Mouse (Mus musculus) limb, embryonic 11.5 days (tissue): Measurements from ENCODE around the gene Bcl7c. TPM values are rescaled to one million over a fixed set of nuclear protein-coding genes. Genes with fewer than 3 reads are reported as not detected.
"Not testable (repeated sequence)": the region's sequence is repeated elsewhere in the genome, so short reads cannot be mapped to it uniquely, and the experiment has no call there.

Experiments used
- ATAC-seq: fragments of 200-750 bp; cut with Nextera tagmentation; 2 replicates; pipeline ENCODE4 v1.8.0; 2017; ENCODE audit warnings: low read depth; ENCODE audit not compliant: insufficient number of reproducible peaks, low FRiP score, low TSS enrichment
- DNase-seq: peaks from one replicate; pipeline ENCODE4 v3.0.0-alpha.2; 2015; ENCODE audit warnings: low spot score
- H3K27ac ChIP-seq: fragments of 300-500 bp; sonication (generic); replicated peaks from 2 replicates; pipeline ENCODE4 v1.5.1; 2014; ENCODE audit warnings: low read depth, mild to moderate bottlenecking, low read length
- H3K27me3 ChIP-seq: fragments of 300-500 bp; sonication (generic); 2 replicates; pipeline ENCODE4 v1.6.1; 2014; ENCODE audit warnings: mild to moderate bottlenecking, low read length, mixed read lengths; ENCODE audit not compliant: control insufficient read depth, insufficient read depth
- H3K36me3 ChIP-seq: fragments of 300-500 bp; sonication (generic); 2 replicates; pipeline ENCODE4 v1.6.1; 2014; ENCODE audit warnings: mild to moderate bottlenecking, low read length, moderate library complexity, mixed read lengths; ENCODE audit not compliant: control insufficient read depth, insufficient read depth
- H3K4me1 ChIP-seq: fragments of 300-500 bp; sonication (generic); 2 replicates; pipeline ENCODE4 v1.6.1; 2014; ENCODE audit warnings: low read length, mixed read lengths; ENCODE audit not compliant: control insufficient read depth, insufficient read depth
- H3K4me2 ChIP-seq: fragments of 300-500 bp; sonication (generic); 2 replicates; pipeline ENCODE4 v1.6.1; 2014; ENCODE audit warnings: low read depth, mild to moderate bottlenecking, moderate library complexity; ENCODE audit not compliant: severe bottlenecking
- H3K4me3 ChIP-seq: fragments of 300-500 bp; sonication (generic); 2 replicates; pipeline ENCODE4 v1.5.1; 2014; ENCODE audit warnings: low read depth, low read length
- H3K9ac ChIP-seq: fragments of 300-500 bp; sonication (generic); 2 replicates; pipeline ENCODE4 v1.6.1; 2014; ENCODE audit warnings: mild to moderate bottlenecking, low read length
- H3K9me3 ChIP-seq: fragments of 300-500 bp; sonication (generic); 2 replicates; pipeline ENCODE4 v1.6.1; 2016; ENCODE audit warnings: low read length; ENCODE audit not compliant: control insufficient read depth
- WGBS: fragments of 180-500 bp; shearing (Covaris S2); extraction: QIAGEN DNeasy Blood & Tissue Kit; methylation state at CpG from one replicate; pipeline ENCODE4 v1.1.7; 2014; 5-methylcytosine and 5-hydroxymethylcytosine counted together
- polyA plus RNA-seq: library from polyadenylated mRNA; unstranded; fragments of >200 nt; fragmentation: Nextera tagmentation; extraction: Ambion mirVana; gene quantifications from 2 replicates; pipeline ENCODE4 v1.2.1, GENCODE M21; 2014

The Bcl7c gene
- polyA plus RNA-seq, 1 experiment from 2014 or later, result 85.5 TPM

DNA sequence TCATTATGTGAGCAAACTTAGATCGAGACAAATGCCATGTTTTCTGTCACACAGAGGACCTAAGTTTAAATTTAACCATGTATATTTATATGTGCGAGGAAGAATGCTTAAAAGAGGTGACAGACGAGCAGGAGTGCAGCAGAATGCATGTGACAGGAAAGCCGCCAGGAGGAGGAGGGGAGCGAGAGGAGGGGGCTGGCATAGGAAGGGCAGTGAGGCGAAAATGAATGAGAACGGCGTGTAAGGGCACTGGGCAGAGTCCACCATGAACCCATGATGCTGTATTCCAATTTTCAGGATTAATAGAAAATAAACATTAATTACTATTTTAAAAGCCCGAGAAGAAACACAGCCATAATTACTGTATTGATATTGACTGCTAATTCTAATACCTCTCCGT, 54.4 kb downstream of the Bcl7c start:
- Histone ChIP-seq H3K9me3 (no peaks in the 10 kb centered on the region), H3K36me3 (no peaks in the 10 kb centered on the region), H3K9ac (no peak overlapping the region), H3K4me2 (no peak overlapping the region), H3K27ac (no peak overlapping the region), H3K4me3 (no peak overlapping the region), H3K27me3 (no peaks in the 10 kb centered on the region), H3K4me1 (peaks cover 5% of the 10 kb centered on the region; the same call in 1 of the 2 replicates)
- DNase-seq (no peak), ATAC-seq (no peak)
- 85% methylated on average over 10 of the region's 10 CpGs for WGBS

DNA sequence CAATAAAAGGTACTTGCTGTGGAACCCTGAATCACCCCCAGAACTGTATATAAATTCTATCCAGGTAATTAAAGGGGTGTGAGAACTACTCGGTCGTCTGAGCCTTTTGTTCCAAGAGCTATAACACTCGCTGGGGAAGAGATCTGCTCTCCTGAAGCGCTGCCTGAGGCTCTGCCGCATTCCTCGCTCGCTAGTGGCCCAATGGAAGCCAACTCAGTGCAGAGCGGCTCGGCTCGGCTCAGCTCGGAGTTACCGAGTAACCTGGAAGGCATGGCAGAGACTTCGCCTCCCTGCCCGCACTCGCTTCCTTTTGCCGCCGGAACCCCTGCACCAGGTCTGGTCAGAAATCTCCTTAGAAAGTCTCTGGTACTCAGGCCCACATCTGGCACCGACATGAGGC, 56.7 kb downstream of the Bcl7c start:
- Histone ChIP-seq H3K9ac (peak overlapping the region; percentile 51), H3K4me3 (no peak overlapping the region), H3K4me1 (peaks cover 5% of the 10 kb centered on the region; the same call in 1 of the 2 replicates), H3K27ac (0 out of 2 replicates have a peak overlapping the region, but pooled peaks have one; percentile 10), H3K9me3 (no peaks in the 10 kb centered on the region), H3K27me3 (no peaks in the 10 kb centered on the region), H3K4me2 (peak overlapping the region; percentile 39), H3K36me3 (no peaks in the 10 kb centered on the region)
- WGBS, result 9% methylated on average over 18 of the region's 18 CpGs
- ATAC-seq (no peak), DNase-seq (peak; percentile 75)

DNA sequence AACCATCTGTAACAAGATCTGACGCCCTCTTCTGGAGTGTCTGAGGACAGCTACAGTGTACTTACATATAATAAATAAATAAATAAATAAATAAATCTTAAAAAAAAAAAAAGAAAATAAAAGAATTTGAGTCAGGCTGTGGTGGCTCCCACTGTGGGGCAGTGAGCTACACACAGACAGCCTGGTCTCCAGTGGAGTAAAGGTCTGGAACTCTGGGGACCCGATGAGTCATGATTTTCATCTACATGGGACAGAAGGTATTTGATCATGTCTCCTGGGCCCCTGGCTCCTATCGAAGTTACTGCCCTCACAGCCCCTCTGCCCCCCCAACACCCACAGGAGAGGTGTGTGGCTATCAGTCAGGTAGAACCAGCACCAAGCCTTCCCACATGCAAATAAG, 57.1 kb downstream of the Bcl7c start:
- no peaks in the 10 kb centered on the region for H3K27me3 ChIP-seq
- ATAC-seq, result no peak
- DNase-seq, result no peak
- no peak overlapping the region; the same call in 1 of the 2 replicates for H3K9ac ChIP-seq
- no peaks in the 10 kb centered on the region for H3K9me3 ChIP-seq
- no peak overlapping the region for H3K4me3 ChIP-seq
- no peak overlapping the region for H3K4me2 ChIP-seq
- H3K36me3 ChIP-seq, result no peaks in the 10 kb centered on the region
- WGBS, result 69% methylated on average over 2 of the region's 3 CpGs
- H3K27ac ChIP-seq, result no peak overlapping the region
- peaks cover 5% of the 10 kb centered on the region; the same call in 1 of the 2 replicates for H3K4me1 ChIP-seq

DNA sequence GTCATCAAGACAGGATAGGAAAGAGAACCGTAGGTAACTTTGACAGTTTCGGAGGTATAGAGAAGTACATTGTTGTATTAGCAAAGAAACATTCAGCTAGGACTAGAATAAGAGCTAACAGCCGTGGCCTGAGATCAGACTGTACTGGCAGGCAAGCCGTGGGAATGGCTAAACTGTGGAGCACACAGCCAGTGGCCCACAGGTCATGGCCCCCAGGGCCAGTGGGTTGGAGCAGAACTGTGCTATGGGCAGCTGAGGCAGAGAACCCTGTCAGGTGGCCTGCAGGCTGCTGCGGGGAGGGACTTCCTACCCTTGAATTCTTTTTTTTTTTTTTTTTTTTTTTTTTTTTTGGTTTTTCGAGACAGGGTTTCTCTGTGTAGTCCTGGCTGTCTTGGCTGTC, 59.5 kb downstream of the Bcl7c start:
- Histone ChIP-seq H3K36me3 (no peaks in the 10 kb centered on the region), H3K4me2 (no peak overlapping the region), H3K27me3 (no peaks in the 10 kb centered on the region), H3K4me1 (peaks cover 5% of the 10 kb centered on the region; the same call in 1 of the 2 replicates), H3K9me3 (no peaks in the 10 kb centered on the region), H3K4me3 (no peak overlapping the region), H3K27ac (no peak overlapping the region), H3K9ac (no peak overlapping the region)
- ATAC-seq (no peak), DNase-seq (no peak)
- WGBS, result 83% methylated on average over 6 of the region's 6 CpGs

DNA sequence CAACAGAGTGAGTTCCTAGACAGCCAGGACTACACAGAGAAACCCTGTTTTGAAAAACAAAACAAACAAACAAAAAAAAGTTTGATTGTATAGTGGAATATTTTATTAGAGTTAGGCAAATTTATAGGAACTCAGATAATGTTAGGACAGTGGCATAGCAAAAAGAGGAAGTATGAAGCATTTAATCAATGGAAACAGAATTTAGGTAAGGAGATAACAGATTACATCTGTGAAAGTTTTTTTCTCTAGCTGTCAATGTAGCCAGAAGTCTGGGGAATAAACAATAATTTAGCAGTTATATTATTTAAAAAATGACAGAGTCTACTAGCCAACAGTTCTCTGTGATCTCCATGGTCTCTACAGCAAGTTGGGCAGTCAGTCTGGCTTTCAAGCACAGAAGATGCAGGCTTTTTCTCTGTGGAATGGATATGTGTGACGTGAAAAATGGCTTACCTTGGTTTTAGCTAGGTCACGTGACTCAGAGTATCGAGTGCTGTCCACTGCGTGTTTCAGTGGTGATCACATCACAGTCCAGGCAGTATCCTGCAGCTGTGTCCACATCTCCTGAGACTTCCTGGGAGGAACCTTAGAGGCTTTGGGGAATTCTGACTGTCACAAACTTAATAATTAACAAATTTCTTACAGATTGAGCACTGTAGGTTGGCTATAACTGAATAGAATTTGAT, 60.1 kb downstream of the Bcl7c start:
- Histone ChIP-seq H3K27me3 (no peaks in the 10 kb centered on the region), H3K36me3 (no peaks in the 10 kb centered on the region), H3K9me3 (no peaks in the 10 kb centered on the region), H3K4me2 (no peak overlapping the region), H3K4me1 (peaks cover 5% of the 10 kb centered on the region; the same call in 1 of the 2 replicates), H3K27ac (no peak overlapping the region), H3K9ac (no peak overlapping the region), H3K4me3 (no peak overlapping the region)
- DNase-seq, result no peak
- WGBS, result 81% methylated on average over 4 of the region's 4 CpGs
- ATAC-seq, result no peak

DNA sequence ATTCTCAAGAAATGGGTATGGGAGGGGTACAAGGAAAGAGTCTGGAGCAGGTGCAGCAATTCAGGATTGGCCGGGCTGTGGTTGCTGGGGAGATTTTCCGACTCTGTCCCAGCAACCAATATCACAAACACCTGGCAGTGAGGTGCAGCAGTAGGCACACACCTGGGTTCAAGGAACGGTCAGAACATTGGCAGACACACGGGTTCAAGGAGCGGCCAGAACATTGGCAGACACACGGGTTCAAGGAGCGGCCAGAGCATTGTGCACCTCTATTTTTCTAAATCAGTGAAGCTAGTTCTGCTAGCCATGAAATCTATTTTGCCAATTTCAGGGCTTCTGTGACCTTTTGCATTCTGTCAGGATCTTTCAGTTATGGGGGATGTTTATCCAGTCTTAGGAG, 61.2 kb downstream of the Bcl7c start:
- 86% methylated on average over 7 of the region's 7 CpGs for WGBS
- not testable (repeated sequence) for H3K4me2 ChIP-seq, H3K36me3 ChIP-seq, H3K27me3 ChIP-seq, H3K4me3 ChIP-seq, H3K9me3 ChIP-seq, H3K27ac ChIP-seq, ATAC-seq, H3K9ac ChIP-seq, H3K4me1 ChIP-seq, DNase-seq

DNA sequence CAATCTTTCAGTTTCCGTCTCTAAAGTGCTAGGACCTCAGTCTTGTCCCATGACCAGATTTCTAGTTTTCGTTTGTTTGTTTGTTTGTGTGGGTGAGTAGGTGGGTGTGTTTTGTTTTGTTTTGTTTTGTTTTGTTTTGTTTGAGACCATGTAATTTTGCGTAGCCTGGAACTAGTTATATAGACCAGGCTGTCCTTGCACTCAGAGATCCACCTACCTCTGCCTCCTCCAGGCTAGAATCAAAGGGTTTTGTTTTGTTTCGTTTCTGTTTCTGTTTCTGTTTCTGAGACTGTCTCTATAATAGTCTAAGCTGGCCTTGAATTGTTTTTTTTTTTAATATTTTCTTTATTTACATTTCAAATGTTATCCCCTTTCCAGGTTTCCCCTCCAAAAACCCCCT, 62.4 kb downstream of the Bcl7c start:
- H3K4me2 ChIP-seq, result no peak overlapping the region
- WGBS, result 88% methylated on average over 4 of the region's 4 CpGs

DNA sequence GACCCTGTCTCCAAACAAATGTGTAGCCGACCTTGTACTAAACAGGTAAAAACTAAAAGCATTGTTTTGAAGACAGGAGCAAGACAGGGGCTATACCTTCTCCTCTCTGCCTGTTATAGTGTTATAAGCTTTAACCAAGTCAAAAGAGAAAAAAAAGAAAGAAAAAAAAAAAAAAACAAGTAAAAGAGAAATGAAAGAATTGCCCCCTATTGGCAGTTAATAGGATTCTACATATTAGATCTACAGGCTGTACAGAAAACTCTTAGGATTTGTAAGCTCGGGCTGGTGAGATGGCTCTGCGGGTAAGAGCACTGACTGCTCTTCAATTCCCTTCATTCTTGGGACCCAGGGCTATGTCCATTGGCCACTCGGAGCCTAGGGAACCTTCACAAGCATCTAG, 66.5 kb downstream of the Bcl7c start:
- H3K4me3 ChIP-seq, result no peak overlapping the region
- no peak for DNase-seq
- H3K9me3 ChIP-seq, result no peaks in the 10 kb centered on the region
- ATAC-seq, result no peak
- WGBS, result 77% methylated on average over 4 of the region's 4 CpGs
- H3K9ac ChIP-seq, result no peak overlapping the region
- no peaks in the 10 kb centered on the region for H3K27me3 ChIP-seq
- no peak overlapping the region for H3K27ac ChIP-seq
- no peaks in the 10 kb centered on the region for H3K36me3 ChIP-seq
- no peak overlapping the region for H3K4me2 ChIP-seq
- no peaks in the 10 kb centered on the region for H3K4me1 ChIP-seq

More for the DNA sequence above, 62.4 kb downstream of the Bcl7c start:
- Histone ChIP-seq H3K36me3 (no peaks in the 10 kb centered on the region), H3K4me3 (no peak overlapping the region), H3K27ac (no peak overlapping the region), H3K9ac (no peak overlapping the region), H3K4me1 (no peaks in the 10 kb centered on the region), H3K27me3 (no peaks in the 10 kb centered on the region), H3K9me3 (no peaks in the 10 kb centered on the region)
- no peak for DNase-seq
- no peak for ATAC-seq

DNA sequence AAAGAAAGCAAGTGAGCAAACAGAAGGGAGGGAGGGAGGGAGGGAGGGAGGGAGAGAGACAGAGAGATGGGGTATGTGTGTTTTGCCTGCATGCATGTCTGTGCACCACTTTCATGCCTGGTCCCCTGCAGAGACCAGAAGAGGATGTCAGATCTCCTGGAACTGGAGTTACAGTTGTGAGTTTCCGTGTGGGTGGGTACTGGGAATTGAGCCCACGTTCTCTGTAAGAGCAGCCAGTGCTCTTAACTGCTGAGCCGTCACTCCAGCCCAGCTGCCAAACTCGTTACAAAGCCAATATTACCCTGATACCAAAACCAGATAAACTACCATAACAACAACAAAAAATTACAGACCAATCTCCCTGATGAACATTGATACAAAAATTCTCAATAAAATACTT, 67.5 kb downstream of the Bcl7c start:
- Histone ChIP-seq H3K27ac (no peak overlapping the region), H3K27me3 (no peaks in the 10 kb centered on the region), H3K9ac (no peak overlapping the region), H3K4me1 (no peaks in the 10 kb centered on the region), H3K4me3 (no peak overlapping the region), H3K9me3 (no peaks in the 10 kb centered on the region), H3K36me3 (no peaks in the 10 kb centered on the region), H3K4me2 (no peak overlapping the region)
- 51% methylated on average over 4 of the region's 4 CpGs for WGBS
- ATAC-seq, result no peak
- DNase-seq, result no peak
